In genomic region chr1:90268131-90268691, GRCm38 (mm10) we compare ENCODE assay signal across 9 mouse cellular contexts.
DNase-seq lines count a peak whose midpoint lies in the region; ATAC-seq and TF ChIP-seq lines count a peak whose summit lies in the region.
"Had no signal": no experiment of that assay in that cellular context is flagged by ENCODE, and none has a peak within 500 bp of the region (broad histone marks: within the 10 kb centered on the region; RNA-seq: fewer than 3 reads in every experiment).

No protein-coding gene starts in this region.

- H3K9me3 ChIP-seq in kidney, embryonic 16.5 days (ENCODE audit: low read length) = peaks cover 3% of the 10 kb centered on the region; the same call in 1 of the 2 replicates
- no peaks in the 10 kb centered on the region for H3K9me3 ChIP-seq in midbrain, postnatal 0 days (ENCODE audit: low read length)
- no peaks in the 10 kb centered on the region; the same call in 1 of the 2 replicates for H3K9me3 ChIP-seq in liver, postnatal 0 days (ENCODE audit: low read length)
- H3K9me3 ChIP-seq: liver, embryonic 15.5 days had no signal

- no peak overlapping the region for H3K9ac ChIP-seq in kidney, embryonic 16.5 days (replicated peaks; ENCODE audit: low read length)
- H3K9ac ChIP-seq in midbrain, postnatal 0 days (replicated peaks; ENCODE audit: low read length, poor library complexity, severe bottlenecking) = no peak overlapping the region
- no peak overlapping the region for H3K9ac ChIP-seq in liver, postnatal 0 days (replicated peaks)
- H3K9ac ChIP-seq: liver, embryonic 15.5 days had no signal

- TF ChIP-seq EP300 in liver, postnatal 0 days (IDR thresholded peaks at IDR 0.05; ENCODE audit: low read depth) = no peak

- H3K4me3 ChIP-seq in kidney, embryonic 16.5 days (ENCODE audit: low read length) = no peak overlapping the region
- H3K4me3 ChIP-seq in midbrain, postnatal 0 days (ENCODE audit: low read depth, low read length) = no peak overlapping the region
- no peak overlapping the region for H3K4me3 ChIP-seq in liver, postnatal 0 days (ENCODE audit: low read depth, low read length)
- H3K4me3 ChIP-seq: liver, embryonic 15.5 days had no signal

- ATAC-seq in kidney, embryonic 16.5 days (ENCODE audit: low FRiP score, low TSS enrichment) = peak; percentile 93
- ATAC-seq in midbrain, postnatal 0 days (ENCODE audit: low FRiP score) = no peak
- ATAC-seq in liver, postnatal 0 days = no peak

- H3K36me3 ChIP-seq in kidney, embryonic 16.5 days (ENCODE audit: insufficient read depth, low read length) = no peaks in the 10 kb centered on the region
- H3K36me3 ChIP-seq in midbrain, postnatal 0 days (ENCODE audit: insufficient read depth, low read length) = no peaks in the 10 kb centered on the region
- no peaks in the 10 kb centered on the region for H3K36me3 ChIP-seq in liver, postnatal 0 days (replicated peaks; ENCODE audit: insufficient read depth, low read length)
- H3K36me3 ChIP-seq: liver, embryonic 15.5 days had no signal

- peak; percentile 87 to 90 for DNase-seq in cerebellum, postnatal 10 days
- DNase-seq in cerebellum, adult 9-10 months = no peak
- DNase-seq in gastrocnemius, postnatal 14 days = peak; percentile 49
- DNase-seq in midbrain, postnatal 0 days (ENCODE audit: low spot score) = peak; percentile 83
- DNase-seq in liver, postnatal 0 days = no peak
- DNase-seq in thymus, postnatal 25 days = no peak
- no peak for DNase-seq in frontal cortex, postnatal 36 days (ENCODE audit: low spot score in 2 of 2)

- H3K27me3 ChIP-seq in kidney, embryonic 16.5 days (ENCODE audit: insufficient read depth, low read length) = peaks cover 4% of the 10 kb centered on the region; the same call in 1 of the 2 replicates
- H3K27me3 ChIP-seq in midbrain, postnatal 0 days (ENCODE audit: insufficient read depth, low read length) = no peaks in the 10 kb centered on the region
- H3K27me3 ChIP-seq in liver, postnatal 0 days (ENCODE audit: insufficient read depth, low read length) = no peaks in the 10 kb centered on the region

- intact Hi-C loops in gastrocnemius, postnatal 14 days (cut with DNase I; ENCODE audit: low total_unique reads) = no loop called here

- H3K27ac ChIP-seq in kidney, embryonic 16.5 days (ENCODE audit: low read length) = peak overlapping the region; percentile 63; the same call in 1 of the 2 replicates
- no peak overlapping the region for H3K27ac ChIP-seq in midbrain, postnatal 0 days (ENCODE audit: low read depth, low read length)
- H3K27ac ChIP-seq in liver, postnatal 0 days (ENCODE audit: low read depth) = no peak overlapping the region
- H3K27ac ChIP-seq: liver, embryonic 15.5 days had no signal

- H3K4me2 ChIP-seq in kidney, embryonic 16.5 days (replicated peaks; ENCODE audit: low read depth, low read length) = peak overlapping the region; percentile 16; the same call in 1 of the 2 replicates
- no peak overlapping the region for H3K4me2 ChIP-seq in midbrain, postnatal 0 days (ENCODE audit: low read depth, low read length, poor library complexity, severe bottlenecking)
- no peak overlapping the region for H3K4me2 ChIP-seq in liver, postnatal 0 days (ENCODE audit: low read depth, low read length)
- H3K4me2 ChIP-seq: liver, embryonic 15.5 days had no signal

- peaks cover 20% of the 10 kb centered on the region for H3K4me1 ChIP-seq in kidney, embryonic 16.5 days (ENCODE audit: insufficient read depth, low read length)
- no peaks in the 10 kb centered on the region for H3K4me1 ChIP-seq in midbrain, postnatal 0 days (ENCODE audit: insufficient read depth, low read length)
- H3K4me1 ChIP-seq in liver, postnatal 0 days (ENCODE audit: insufficient read depth) = no peaks in the 10 kb centered on the region

- WGBS in kidney, embryonic 16.5 days = 11% methylated on average over 17 of the region's 17 CpGs
- whole genome bisulfite sequencing in midbrain, postnatal 0 days = 52% methylated on average over 17 of the region's 17 CpGs
- WGBS in liver, postnatal 0 days (ENCODE audit: insufficient replicate concordance) = 68% methylated on average over 17 of the region's 17 CpGs

- TF ChIP-seq CTCF in midbrain, postnatal 0 days (IDR thresholded peaks at IDR 0.05) = no peak
- no peak for TF ChIP-seq CTCF in liver, postnatal 0 days (IDR thresholded peaks at IDR 0.05; ENCODE audit: low read depth)

Comparison
In these comparisons a context has a peak if more than half of its experiments do, and no peak if none do; other contexts are left out.
1. DNase-seq: peak in cerebellum, postnatal 10 days (2 of 2), gastrocnemius, postnatal 14 days (single experiment) and midbrain, postnatal 0 days (single experiment); none in cerebellum, adult 9-10 months (single experiment), liver, postnatal 0 days (single experiment), thymus, postnatal 25 days (single experiment) and frontal cortex, postnatal 36 days (0 of 2).